Mouse (Mus musculus) embryonic fibroblast, embryonic 13.5 days (primary cell): Measurements from ENCODE around the gene Gm45717.

Source experiments
- CTCF ChIP-seq: IDR thresholded peaks from 2 replicates; pipeline ENCODE4 v1.5.1; 2011; ENCODE audit warnings: mild to moderate bottlenecking, control low read depth, low read length, moderate library complexity, borderline replicate concordance; ENCODE audit not compliant: insufficient read depth
- POLR2A ChIP-seq: IDR thresholded peaks from 2 replicates; pipeline ENCODE4 v1.6.1; 2011; ENCODE audit warnings: low read depth, mild to moderate bottlenecking, control low read depth, low read length, moderate library complexity

DNA sequence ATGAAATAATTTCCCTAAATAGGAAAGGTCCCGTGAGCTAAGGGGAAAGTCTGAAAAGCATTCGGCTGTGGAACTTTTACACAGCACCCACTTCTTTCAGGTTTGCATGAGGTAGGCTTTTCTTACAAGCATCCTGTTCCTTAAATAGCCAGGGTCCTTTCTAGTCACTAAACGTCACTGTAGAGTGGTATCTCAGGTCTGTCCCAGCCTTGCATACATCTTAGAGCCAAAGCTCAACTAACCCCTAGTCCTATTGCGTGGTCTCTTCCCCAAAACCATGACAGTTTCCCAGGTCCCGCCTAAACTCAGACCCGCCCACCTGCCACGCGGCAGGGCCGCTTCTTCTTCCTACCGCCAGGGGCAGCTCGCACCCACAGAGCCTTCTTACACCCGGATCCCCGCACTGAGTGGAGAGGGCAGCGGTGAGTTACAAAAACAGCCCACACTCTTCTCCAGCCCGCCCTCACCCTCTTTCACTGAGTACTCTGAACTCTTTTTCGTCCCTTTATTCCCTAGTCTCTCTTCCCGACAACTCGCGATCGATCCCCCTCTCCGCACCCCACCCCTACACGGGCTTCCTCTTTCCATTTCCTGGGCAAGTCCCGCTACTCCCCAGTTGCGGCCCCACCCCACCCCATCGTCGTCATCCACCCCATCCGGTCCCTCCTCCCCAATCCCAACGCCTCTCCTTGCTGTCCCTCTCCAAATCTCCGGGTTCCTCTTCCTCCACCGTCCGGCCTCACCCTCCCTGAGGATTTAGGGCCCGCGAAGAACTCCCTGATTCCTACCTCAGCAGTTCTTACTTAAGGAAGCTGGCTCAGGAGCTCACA lies 14.3 kb downstream of the Gm45717 start, which contains the start of gene Pgghg:
- TF ChIP-seq POLR2A, result peak; percentile 68
- peak; percentile 60 for TF ChIP-seq CTCF
